29 mouse cellular contexts compared by ENCODE assay signal in the genomic region with DNA sequence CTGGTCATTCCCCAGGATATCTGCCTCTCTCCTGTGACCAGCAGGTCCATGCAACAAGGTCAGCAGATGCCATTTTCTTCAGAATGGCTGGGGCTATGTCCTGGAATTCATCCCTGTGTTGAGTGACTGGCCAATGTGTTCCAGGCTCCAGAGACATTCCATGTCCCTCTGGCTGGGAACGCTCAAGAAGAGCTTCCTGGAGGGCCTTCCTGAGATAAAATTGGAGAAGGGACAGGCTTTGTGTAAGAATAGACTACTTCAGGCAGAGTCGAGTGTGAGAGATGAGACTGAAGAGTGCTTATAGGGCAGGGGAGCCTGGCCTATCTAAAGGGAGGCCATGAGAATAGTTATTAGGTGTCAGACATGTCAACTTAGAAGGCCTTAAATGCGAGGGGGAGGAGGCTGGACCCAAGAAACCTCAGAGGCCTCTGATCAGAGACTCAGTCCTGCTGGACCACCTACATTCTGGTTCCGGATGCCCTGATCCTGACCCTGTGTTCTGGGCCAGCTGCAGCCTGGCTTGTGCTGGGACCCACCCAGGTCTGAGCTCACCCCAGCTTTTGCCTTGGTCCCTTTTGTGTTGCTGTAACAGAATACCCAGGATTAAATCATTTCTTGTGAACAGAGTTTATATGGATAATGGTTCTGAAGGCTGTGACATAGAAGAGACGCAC. TPM values are rescaled to one million over a fixed set of nuclear protein-coding genes. Genes with fewer than 3 reads are reported as not detected.
A peak's percentile ranks its signal among the peaks of the same experiment; 100 is the strongest.
DNase-seq lines count a peak whose midpoint lies in the region; ATAC-seq lines count a peak whose summit lies in the region.
"Had no signal": no experiment of that assay in that cellular context is flagged by ENCODE, and none has a peak within 500 bp of the region (broad histone marks: within the 10 kb centered on the region; RNA-seq: fewer than 3 reads in every experiment).

No protein-coding gene starts in this region.

- 53% methylated on average over 5 of the region's 5 CpGs for WGBS in heart, embryonic 11.5 days (ENCODE audit: insufficient replicate concordance)

- H3K4me2 ChIP-seq in heart, embryonic 11.5 days = no peak overlapping the region
- H3K4me2 ChIP-seq: embryonic facial prominence, embryonic 13.5 days; hindbrain, embryonic 12.5 days; intestine, embryonic 15.5 days; liver, embryonic 12.5 days; midbrain, embryonic 11.5 days; neural tube, embryonic 12.5 days had no signal

- H3K4me1 ChIP-seq in heart, embryonic 11.5 days (ENCODE audit: control insufficient read depth, insufficient read depth, low read length) = no peaks in the 10 kb centered on the region
- H3K4me1 ChIP-seq: embryonic facial prominence, embryonic 13.5 days; forebrain, embryonic 10.5 days; hindbrain, embryonic 12.5 days; intestine, embryonic 15.5 days; liver, embryonic 12.5 days; neural tube, embryonic 12.5 days had no signal

- DNase-seq in heart, adult 11 months = peak; percentile 97
- peak; percentile 23 to 25 for DNase-seq in gastrocnemius, postnatal 36 days
- peak; percentile 31 to 56 for DNase-seq in heart, postnatal 14 days
- no peak for DNase-seq in thymus, postnatal 14 days
- no peak for DNase-seq in frontal cortex, postnatal 36 days (ENCODE audit: low spot score in 2 of 2)
- DNase-seq in adrenal gland, adult 18-20 months (ENCODE audit: low spot score in 2 of 2) = no peak
- DNase-seq: adrenal gland, postnatal 14 days; cerebellum, adult 18-20 months; cerebellum, postnatal 10 days; kidney, adult 2 months; kidney, postnatal 36 days; liver, postnatal 0 days; lung, postnatal 36 days; right cerebral cortex, postnatal 4 days; thymus, postnatal 25 days had no signal

- no peak; the same call in 1 of the 2 replicates for ATAC-seq in heart, embryonic 11.5 days (replicated peaks; ENCODE audit: insufficient number of reproducible peaks, low FRiP score, low TSS enrichment)
- ATAC-seq: forebrain, embryonic 16.5 days; hindbrain, postnatal 0 days; intestine, embryonic 15.5 days; liver, embryonic 12.5 days; liver, postnatal 0 days; Patski had no signal

- H3K4me3 ChIP-seq in heart, embryonic 11.5 days (ENCODE audit: low read depth, low read length) = no peak overlapping the region
- H3K4me3 ChIP-seq: embryonic facial prominence, embryonic 13.5 days; forebrain, embryonic 10.5 days; hindbrain, embryonic 12.5 days; intestine, embryonic 15.5 days; layer of hippocampus, adult 2 months; left cerebral cortex, adult 2 months; liver, embryonic 12.5 days; myocyte; neural tube, embryonic 12.5 days had no signal

- H3K27ac ChIP-seq in heart, embryonic 11.5 days (ENCODE audit: low read depth, low read length) = no peak overlapping the region
- H3K27ac ChIP-seq: embryonic facial prominence, embryonic 13.5 days; forebrain, embryonic 10.5 days; hindbrain, embryonic 12.5 days; hindbrain, postnatal 0 days; intestine, embryonic 15.5 days; layer of hippocampus, adult 2 months; left cerebral cortex, adult 2 months; liver, embryonic 12.5 days; neural tube, embryonic 12.5 days had no signal

- intact Hi-C loops in gastrocnemius, postnatal 36 days (cut with DNase I) = no loop called here
- intact Hi-C loops in heart, postnatal 14 days (cut with DNase I) = loop anchor here (5.0 kb wide), 1 partner anchor 37 kb away; no protein-coding TSS in a partner anchor

- no peaks in the 10 kb centered on the region for H3K36me3 ChIP-seq in heart, embryonic 11.5 days (ENCODE audit: control insufficient read depth, insufficient read depth, low read length)
- H3K36me3 ChIP-seq: embryonic facial prominence, embryonic 13.5 days; forebrain, embryonic 10.5 days; hindbrain, embryonic 12.5 days; intestine, embryonic 15.5 days; liver, embryonic 12.5 days; neural tube, embryonic 12.5 days had no signal

- no peaks in the 10 kb centered on the region for H3K9me3 ChIP-seq in heart, embryonic 11.5 days (replicated peaks; ENCODE audit: control insufficient read depth, low read length)
- H3K9me3 ChIP-seq: embryonic facial prominence, embryonic 13.5 days; forebrain, embryonic 10.5 days; hindbrain, embryonic 12.5 days; intestine, embryonic 15.5 days; liver, embryonic 12.5 days; neural tube, embryonic 12.5 days had no signal

- H3K27me3 ChIP-seq in heart, embryonic 11.5 days (ENCODE audit: control insufficient read depth, insufficient read depth, low read length) = no peaks in the 10 kb centered on the region
- H3K27me3 ChIP-seq: embryonic facial prominence, embryonic 13.5 days; hindbrain, embryonic 12.5 days; intestine, embryonic 15.5 days; liver, embryonic 12.5 days; neural tube, embryonic 12.5 days; Patski had no signal

- H3K9ac ChIP-seq in heart, embryonic 11.5 days (ENCODE audit: low read depth, low read length) = no peak overlapping the region
- H3K9ac ChIP-seq: embryonic facial prominence, embryonic 13.5 days; hindbrain, embryonic 12.5 days; intestine, embryonic 15.5 days; liver, embryonic 12.5 days; liver, postnatal 0 days; neural tube, embryonic 12.5 days had no signal

RNA-seq across cellular contexts. Expression of gene Cnot6, which starts 17.9 kb away (rescaled TPM):
- 35.5 and 38.7 TPM in 2 replicates for polyA plus RNA-seq in heart, embryonic 11.5 days (2014; fragmentation: Nextera tagmentation; extraction: Ambion mirVana)
- total RNA-seq in gastrocnemius, postnatal 36 days (2021) = 10 to 100 TPM in 1 of 2 experiments, 1 to 10 TPM in 1; 9.7 to 10.5 TPM
- total RNA-seq in heart, postnatal 14 days (2021) = 10 to 100 TPM; 33.1 to 39.6 TPM
- total RNA-seq in adrenal gland, adult 18-20 months (2021) = 10 to 100 TPM; 34.5 to 42.0 TPM

Comparison
In these comparisons a context has a peak if more than half of its experiments do, and no peak if none do; other contexts are left out.
1. DNase-seq: peak in heart, adult 11 months (single experiment), gastrocnemius, postnatal 36 days (2 of 2) and heart, postnatal 14 days (2 of 2); none in thymus, postnatal 14 days (single experiment), frontal cortex, postnatal 36 days (0 of 2) and adrenal gland, adult 18-20 months (0 of 2).